Mouse (Mus musculus) spleen, postnatal 0 days (tissue): ENCODE results near the gene 1700012B09Rik. TPM values are rescaled to one million over a fixed set of nuclear protein-coding genes. Genes with fewer than 3 reads are reported as not detected.

Experiments used
- polyA plus RNA-seq: library from polyadenylated mRNA; unstranded; fragments of >200 nt; fragmentation: Nextera tagmentation; extraction: Ambion mirVana; gene quantifications from 2 replicates; pipeline ENCODE4 v1.2.1, GENCODE M21; 2015

1700012B09Rik gene
- polyA plus RNA-seq = not detected in 2 replicates

DNA sequence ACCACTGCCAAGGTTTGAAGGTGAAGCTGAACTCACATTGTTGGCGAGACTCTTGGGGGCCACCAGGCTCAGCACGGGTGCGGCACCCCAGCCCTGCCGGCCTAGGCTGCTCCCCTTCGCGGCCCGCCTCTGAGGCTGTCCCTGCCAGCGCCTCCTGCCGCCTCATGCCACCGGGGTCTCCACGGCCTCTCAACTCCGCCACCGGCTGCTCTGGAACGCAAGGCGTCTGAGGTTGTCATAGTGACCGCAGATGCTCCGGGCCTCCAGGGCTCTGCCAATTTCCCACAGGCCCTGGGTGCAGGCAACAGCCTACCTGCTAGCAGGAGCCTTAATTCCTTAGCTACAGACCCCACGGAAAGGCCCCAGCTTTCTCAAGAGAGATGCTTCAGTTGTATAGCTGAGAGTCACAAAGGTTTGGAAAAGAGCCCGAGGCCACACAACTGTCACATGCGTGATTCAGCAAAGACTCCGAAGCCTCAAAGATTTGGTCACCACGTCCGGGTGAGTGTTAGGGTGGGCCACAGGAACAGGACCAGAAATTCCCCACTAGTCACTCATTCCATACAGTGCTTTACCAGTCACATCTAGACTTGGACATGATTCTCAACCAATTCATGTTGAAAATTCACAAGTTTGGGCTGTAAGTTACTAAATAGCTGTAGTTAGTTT, at the start of gene 1700012B09Rik:
Gene 1700012B09Rik (minus strand): TSS at position 228 of the 669 bp plus-strand sequence.

DNA sequence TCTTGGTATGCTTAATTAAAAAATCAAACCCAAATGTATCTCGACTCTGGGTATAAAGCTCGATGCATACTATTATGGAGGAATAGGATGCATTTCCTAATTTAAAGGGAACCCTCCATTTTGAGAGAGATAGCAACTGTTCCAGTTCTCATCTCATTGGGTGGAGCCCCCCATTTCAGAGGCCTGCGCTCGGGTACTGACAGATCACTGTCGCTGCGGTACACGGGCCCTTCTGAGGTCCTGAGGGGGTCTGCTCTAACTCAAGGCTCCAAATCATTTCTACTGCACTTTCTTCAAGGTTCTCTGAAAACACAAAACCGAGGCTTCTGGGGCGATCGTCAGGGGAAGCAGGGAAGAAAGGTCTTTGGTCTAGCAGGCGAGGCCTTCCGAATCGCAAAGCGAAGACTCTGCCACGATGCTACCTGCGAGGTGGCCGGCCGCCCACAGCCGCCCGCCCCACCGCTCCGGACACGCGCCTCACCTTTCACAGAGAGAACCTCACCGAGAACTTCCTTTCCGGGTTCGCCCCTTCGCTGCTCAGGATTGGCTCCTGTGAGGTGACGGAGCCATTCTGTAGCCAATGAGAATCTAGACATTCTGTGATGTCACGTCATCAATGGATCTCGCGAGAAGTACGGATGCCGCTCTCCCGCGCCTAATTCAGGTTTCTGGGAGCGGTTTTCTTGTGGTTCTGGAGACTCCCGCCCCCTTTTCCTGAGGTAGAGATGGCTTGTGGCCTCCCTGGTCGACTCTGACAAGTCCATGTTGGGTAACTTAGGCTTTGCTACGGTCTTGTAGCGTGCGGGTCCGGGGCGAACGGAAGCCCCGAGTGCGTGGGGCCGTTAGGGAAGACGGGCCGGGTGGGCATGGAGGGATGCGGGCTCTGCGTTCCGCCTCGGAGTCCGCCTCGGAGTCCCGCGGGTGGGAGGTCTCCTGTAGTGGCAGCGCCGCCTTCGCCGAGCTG, 13.5 kb upstream of the 1700012B09Rik start, which contains the start of the genes Mre11a and Ankrd49:
Gene Mre11a (plus strand): TSS at position 616 of the 964 bp plus-strand sequence.
Gene Ankrd49 (minus strand): TSS at position 818 of the 964 bp plus-strand sequence.

DNA sequence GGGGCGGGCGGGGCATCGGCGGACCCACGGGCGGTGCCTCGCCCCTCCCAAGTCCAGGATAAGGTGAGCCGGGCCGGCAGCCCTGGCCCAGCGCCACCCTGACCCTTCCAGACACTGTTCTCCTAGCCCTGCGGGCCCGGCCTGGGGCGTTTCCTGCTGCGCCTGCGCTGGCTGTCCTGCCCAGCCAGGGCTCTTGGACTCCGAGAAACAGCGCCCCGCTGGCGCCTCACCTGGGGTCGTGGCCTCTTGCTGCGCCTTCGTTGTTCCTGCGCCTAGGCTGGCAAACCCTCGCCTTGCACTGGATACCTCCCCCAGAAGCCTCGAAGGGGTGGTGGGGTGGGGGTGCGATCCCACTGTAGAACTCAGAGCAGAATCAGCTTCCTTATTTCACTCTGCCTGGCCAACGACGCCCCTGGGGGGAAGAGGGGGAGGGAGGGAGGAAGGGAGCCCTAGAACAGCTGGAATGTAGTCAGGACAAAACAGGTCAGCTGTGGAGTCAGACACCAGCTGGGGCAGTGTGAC, 18.8 kb downstream of the 1700012B09Rik start, which contains the start of gene Fut4:
Gene Fut4 (minus strand): TSS at position 393 of the 522 bp plus-strand sequence.

DNA sequence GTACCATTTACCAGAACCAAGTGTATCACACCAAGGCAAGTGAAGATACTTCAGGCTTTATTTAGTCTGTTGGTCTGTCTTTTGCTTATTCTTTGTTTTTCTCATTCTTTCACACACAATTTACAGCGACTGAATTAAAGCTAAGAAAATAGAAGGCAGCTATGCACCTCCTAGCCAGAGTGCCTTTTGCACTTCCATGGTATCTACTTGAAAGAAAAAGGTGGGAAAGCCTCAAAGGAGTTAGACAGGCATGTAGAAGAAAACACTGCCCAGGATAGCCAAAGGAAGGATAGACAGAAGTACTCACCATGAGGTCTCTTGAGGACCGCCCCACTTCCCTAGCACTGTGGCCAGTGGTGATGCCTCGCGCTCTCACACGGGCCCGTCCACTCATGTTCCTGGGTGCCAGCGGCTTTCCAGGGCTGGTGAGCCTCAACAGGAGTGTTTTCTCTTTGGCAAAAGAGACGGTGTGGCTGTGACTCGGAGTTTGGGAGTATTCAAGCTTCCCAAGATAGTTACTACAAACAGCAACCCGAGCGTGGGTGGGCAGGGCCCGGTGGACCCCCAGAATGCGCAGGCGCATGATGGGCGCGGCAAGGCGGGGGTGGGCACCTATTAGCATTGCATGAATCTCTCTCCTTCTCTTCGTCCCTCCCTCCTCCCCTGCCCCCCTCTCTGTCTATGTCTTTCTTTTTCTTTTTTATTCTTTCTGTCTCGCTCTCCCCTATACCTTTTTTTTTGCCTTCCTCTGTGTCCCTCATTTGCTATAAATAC, 30.5 kb downstream of the 1700012B09Rik start, which contains the start of gene Piwil4:
Gene Piwil4 (minus strand): TSS at position 583 of the 774 bp plus-strand sequence.

Other genes with a start within 250 kb of the 1700012B09Rik start
- gene Amotl1, start 126.0 kb downstream of the 1700012B09Rik start, polyA plus RNA-seq = 2.7 and 3.6 TPM in 2 replicates
- 0.11 and 0.22 TPM in 2 replicates for gene Piwil4, start 30.3 kb downstream of the 1700012B09Rik start, polyA plus RNA-seq
- 1.6 TPM in 2 replicates for gene Fut4, start 18.6 kb downstream of the 1700012B09Rik start, polyA plus RNA-seq
- 18.6 and 18.8 TPM in 2 replicates for gene Mre11a, start 13.6 kb upstream of the 1700012B09Rik start, polyA plus RNA-seq
- gene Ankrd49, start 13.8 kb upstream of the 1700012B09Rik start, polyA plus RNA-seq = 36.7 and 37.3 TPM in 2 replicates
- 0.12 TPM in 1 of 2 replicates, not detected in the other for gene Gpr83, start 89.2 kb upstream of the 1700012B09Rik start, polyA plus RNA-seq
- 0.27 TPM in 1 of 2 replicates, not detected in the other for gene Izumo1r, start 132.9 kb upstream of the 1700012B09Rik start, polyA plus RNA-seq